Mouse (Mus musculus): ENCODE results near the gene Nf2. TPM values are rescaled to one million over a fixed set of nuclear protein-coding genes. Genes with fewer than 3 reads are reported as not detected.
"Not testable (repeated sequence)": the region's sequence is repeated elsewhere in the genome, so short reads cannot be mapped to it uniquely, and the experiment has no call there.

Gene Nf2
- total RNA-seq, 1 experiment from 2014 or later, result 44.2 TPM

DNA sequence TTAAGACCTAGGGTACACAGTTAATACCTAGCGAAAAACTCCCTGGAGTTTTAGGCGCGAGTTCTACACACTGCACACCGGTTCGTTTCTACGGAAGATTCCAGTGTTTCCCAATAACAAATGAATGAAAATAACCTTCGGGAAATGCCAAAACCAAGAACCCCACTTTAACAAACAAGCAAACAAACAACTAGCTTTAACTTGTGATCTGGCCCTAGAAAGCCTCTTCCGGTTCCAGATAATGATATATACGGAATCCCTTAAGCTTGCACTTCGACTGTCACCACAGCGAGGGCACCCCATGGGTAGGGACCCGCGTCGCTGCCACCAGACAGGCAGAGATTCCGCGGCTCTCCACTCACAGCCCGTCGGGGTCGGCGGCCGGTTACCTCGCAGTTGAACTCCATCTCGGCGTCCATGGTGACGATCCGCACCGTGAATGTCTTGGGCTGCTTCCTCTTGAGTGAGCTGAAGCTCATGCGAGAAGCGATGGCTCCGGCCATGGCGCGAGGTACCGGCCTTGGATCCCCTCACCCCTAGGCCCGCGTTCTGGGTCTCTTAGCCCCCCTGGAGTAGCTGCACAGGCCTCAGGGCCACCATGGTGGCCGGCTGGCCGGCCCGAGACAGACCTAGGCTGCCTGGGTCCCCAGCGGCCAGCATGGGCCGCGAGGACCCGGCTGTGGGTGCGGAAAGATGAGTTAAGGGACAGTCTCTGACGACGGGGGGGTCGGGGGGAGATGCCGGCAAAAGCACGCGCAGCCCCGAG lies 670 bp downstream of the Nf2 start:
- ATAC-seq (ENCODE audit: extremely low read depth, insufficient number of reproducible peaks, low FRiP score, poor library complexity, severe bottlenecking), result peak; percentile 21; the same call in 1 of the 2 replicates

DNA sequence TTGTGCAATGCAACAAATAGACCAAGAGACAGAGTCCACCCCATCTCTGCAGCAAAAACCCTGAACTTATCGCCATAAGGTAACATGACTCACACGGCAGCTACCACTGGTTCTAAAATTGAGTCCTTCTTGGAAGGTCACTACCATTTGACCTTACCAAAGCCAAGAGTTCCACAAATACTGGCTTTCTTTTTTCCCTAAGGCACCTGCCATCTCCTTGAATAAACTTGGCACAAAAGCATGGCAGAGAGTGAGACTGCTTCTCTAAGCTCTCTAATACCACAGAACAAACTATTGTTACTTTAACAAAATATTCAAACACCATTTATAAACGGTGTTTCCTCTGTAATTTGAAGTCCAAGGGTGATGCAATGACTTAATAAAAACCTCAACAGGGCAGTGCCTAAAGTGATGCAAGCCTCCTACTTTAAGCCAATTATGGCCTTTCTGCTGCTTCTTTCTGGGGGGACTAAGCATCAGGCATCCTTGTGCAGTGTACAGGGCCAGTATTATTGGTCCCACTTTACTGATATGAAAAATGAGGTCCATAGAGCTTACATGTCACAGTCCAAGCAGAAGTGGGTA lies 8.3 kb downstream of the Nf2 start:
- no peak for ATAC-seq (ENCODE audit: extremely low read depth, insufficient number of reproducible peaks, low FRiP score, poor library complexity, severe bottlenecking)

GRCm38 (mm10) chr11:4838235-4838634 lies 11.1 kb downstream of the Nf2 start:
- no peak for ATAC-seq (ENCODE audit: extremely low read depth, insufficient number of reproducible peaks, low FRiP score, poor library complexity, severe bottlenecking)

- ATAC-seq (ENCODE audit: extremely low read depth, insufficient number of reproducible peaks, low FRiP score, poor library complexity, severe bottlenecking), result no peak
Measured at GRCm38 (mm10) chr11:4837342-4837741, 12.0 kb downstream of the Nf2 start.

GRCm38 (mm10) chr11:4836755-4837154 lies 12.6 kb downstream of the Nf2 start:
- ATAC-seq (ENCODE audit: extremely low read depth, insufficient number of reproducible peaks, low FRiP score, poor library complexity, severe bottlenecking), result 0 out of 2 replicates have a peak, but pooled peaks have one; percentile 53

- no peak for ATAC-seq (ENCODE audit: extremely low read depth, insufficient number of reproducible peaks, low FRiP score, poor library complexity, severe bottlenecking)
Measured at GRCm38 (mm10) chr11:4835436-4835835, 13.9 kb downstream of the Nf2 start.

GRCm38 (mm10) chr11:4833295-4833939 lies 15.9 kb downstream of the Nf2 start:
- ATAC-seq (ENCODE audit: extremely low read depth, insufficient number of reproducible peaks, low FRiP score, poor library complexity, severe bottlenecking), result no peak

DNA sequence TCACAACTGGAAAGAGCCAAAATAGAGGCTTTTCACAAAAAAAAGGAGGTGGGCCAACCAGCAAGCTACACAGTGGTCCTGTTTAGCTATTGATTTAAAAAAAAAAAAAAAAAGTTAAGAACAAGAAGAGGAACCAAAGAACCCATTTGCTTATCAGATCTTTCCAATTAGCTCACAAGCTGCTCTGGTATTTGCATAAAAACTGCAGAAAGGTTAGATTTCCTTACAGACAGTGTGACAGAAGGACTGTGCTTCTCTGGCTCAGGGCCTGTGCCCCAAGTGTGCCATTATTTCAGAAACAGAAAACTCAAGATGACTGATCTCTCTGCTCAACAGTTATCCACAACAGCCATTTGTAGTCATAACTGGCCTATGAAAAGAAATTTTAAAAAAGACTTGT lies 18.3 kb downstream of the Nf2 start:
- ATAC-seq (ENCODE audit: extremely low read depth, insufficient number of reproducible peaks, low FRiP score, poor library complexity, severe bottlenecking), result no peak

GRCm38 (mm10) chr11:4827916-4828315 lies 21.4 kb downstream of the Nf2 start:
- no peak for ATAC-seq (ENCODE audit: extremely low read depth, insufficient number of reproducible peaks, low FRiP score, poor library complexity, severe bottlenecking)

DNA sequence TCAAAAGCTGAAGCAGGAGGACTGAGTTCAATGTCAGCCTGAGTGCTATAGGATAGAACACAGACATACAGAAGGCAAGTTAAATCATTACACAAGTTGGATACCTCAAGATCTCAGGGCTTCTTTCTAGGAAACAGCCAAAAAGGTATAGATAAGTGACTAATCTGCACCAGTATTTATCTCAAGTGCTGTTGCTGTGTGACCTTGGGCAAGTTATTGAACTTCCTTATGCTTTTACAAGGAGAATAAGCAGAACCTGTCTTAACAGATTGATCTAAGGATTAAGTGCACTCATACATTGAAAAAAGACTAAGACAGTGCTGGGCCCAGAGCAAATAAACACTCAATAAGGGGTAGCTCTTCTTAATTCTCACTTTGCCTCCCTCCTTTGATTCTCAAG lies 22.0 kb downstream of the Nf2 start:
- no peak for ATAC-seq (ENCODE audit: extremely low read depth, insufficient number of reproducible peaks, low FRiP score, poor library complexity, severe bottlenecking)

GRCm38 (mm10) chr11:4826152-4826778 lies 23.1 kb downstream of the Nf2 start:
- no peak for ATAC-seq (ENCODE audit: extremely low read depth, insufficient number of reproducible peaks, low FRiP score, poor library complexity, severe bottlenecking)

- no peak for ATAC-seq (ENCODE audit: extremely low read depth, insufficient number of reproducible peaks, low FRiP score, poor library complexity, severe bottlenecking)
Measured at GRCm38 (mm10) chr11:4823655-4824312, 25.6 kb downstream of the Nf2 start.

- not testable (repeated sequence) for ATAC-seq (ENCODE audit: extremely low read depth, insufficient number of reproducible peaks, low FRiP score, poor library complexity, severe bottlenecking)
Measured at GRCm38 (mm10) chr11:4822446-4822842, 26.9 kb downstream of the Nf2 start.

GRCm38 (mm10) chr11:4821492-4822445 lies 27.6 kb downstream of the Nf2 start:
- ATAC-seq (ENCODE audit: extremely low read depth, insufficient number of reproducible peaks, low FRiP score, poor library complexity, severe bottlenecking), result no peak

- ATAC-seq (ENCODE audit: extremely low read depth, insufficient number of reproducible peaks, low FRiP score, poor library complexity, severe bottlenecking), result no peak
Measured at GRCm38 (mm10) chr11:4814507-4815450, 34.6 kb downstream of the Nf2 start.

- ATAC-seq (ENCODE audit: extremely low read depth, insufficient number of reproducible peaks, low FRiP score, poor library complexity, severe bottlenecking), result no peak
Measured at GRCm38 (mm10) chr11:4808311-4808710, 41.0 kb downstream of the Nf2 start.

DNA sequence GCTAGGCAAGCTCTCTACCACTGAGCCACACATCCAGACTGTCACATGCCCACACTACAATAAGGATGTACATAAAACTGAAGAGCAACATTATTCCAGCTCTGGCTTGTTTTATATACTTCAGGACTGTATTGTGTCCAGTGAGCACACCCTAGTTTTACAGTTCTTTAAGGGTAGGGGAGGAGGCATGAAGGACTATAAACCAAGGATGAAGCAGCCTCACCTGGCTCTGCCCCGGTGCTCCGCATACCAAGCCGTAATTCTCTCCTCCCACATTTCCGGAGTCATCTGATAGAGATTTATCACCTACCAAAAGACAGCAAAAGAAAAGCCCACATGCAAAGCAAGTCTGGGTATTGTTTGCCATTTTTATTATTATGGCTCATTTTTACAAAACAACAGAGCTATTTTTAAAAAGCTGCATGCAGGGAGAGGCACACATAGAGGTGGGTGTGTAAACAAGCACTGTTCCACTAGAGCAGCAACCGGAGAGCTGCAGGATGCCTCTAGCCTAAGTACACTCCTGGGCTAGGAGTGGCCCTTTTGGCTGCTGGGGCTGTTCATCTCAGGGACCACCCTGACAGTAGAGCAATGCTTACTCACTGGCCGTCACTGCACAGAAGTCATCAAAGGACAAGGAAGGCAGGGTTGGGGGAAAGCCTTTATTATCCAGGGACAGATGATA lies 43.2 kb downstream of the Nf2 start:
- no peak for ATAC-seq (ENCODE audit: extremely low read depth, insufficient number of reproducible peaks, low FRiP score, poor library complexity, severe bottlenecking)

All from neutrophil, adult 5-6 weeks (primary cell).